Mouse (Mus musculus) stomach, postnatal 0 days (tissue): ENCODE measurements around the gene Pirt.

Source experiments
- CTCF ChIP-seq: IDR thresholded peaks from 2 replicates; pipeline ENCODE4 v1.5.1; 2016; ENCODE audit warnings: antibody characterized with exemption, low read depth, mild to moderate bottlenecking, moderate library complexity
- EP300 ChIP-seq: optimal IDR thresholded peaks from 2 replicates; pipeline ENCODE3; 2016; ENCODE audit warnings: antibody characterized with exemption

DNA sequence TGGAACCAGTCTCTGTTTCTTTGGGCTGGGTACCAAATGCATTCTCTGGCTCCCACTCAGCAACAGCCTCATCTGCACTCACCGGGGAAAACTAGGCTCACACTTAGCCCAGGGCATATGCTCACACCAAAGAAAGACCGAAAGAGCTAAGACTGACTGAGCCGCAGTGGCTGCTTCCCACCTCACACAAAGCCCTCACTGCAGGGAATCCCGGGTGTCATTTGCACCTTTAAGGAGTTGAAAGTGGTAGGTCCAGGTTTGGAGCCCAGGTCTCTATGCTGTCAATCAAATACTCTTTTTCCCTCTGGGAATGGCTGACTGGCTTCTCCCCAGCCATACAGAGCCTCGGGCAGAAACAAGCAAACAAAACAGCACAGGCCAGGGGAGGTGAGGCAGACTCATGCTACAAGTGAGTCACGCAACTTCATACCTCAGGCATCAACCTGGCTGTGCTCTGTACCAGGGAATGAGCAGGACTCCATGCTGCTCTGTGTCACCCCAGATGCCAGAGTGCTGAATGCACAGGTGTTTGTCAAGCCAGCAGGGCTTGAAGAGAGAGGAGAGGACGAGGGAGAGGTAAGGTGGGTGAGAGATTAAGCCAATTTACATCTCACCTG is 54.8 kb downstream of the Pirt start:
- TF ChIP-seq EP300 = no peak
- TF ChIP-seq CTCF = no peak
